Mouse (Mus musculus) liver, postnatal 0 days (tissue): ENCODE measurements at regions not wholly inside any gene's neighbourhood (a gene's known extent, or its start where the extent isn't known, plus 50 kb on each side); places are given as distances from the start of the nearest gene placed in this dataset.

Experiments used
- ATAC-seq: fragments of 200-750 bp; cut with Nextera tagmentation; 2 replicates; pipeline ENCODE4 v1.8.0; 2017; ENCODE audit warnings: mild to moderate bottlenecking, moderate library complexity
- DNase-seq: peaks from one replicate; pipeline ENCODE4 v3.0.0-alpha.2; 2016
- H3K27ac ChIP-seq: fragments of 300-500 bp; sonication (generic); 2 replicates; pipeline ENCODE4 v1.5.1; 2014; ENCODE audit warnings: antibody characterized with exemption, moderate library complexity, mild to moderate bottlenecking, low read depth
- H3K27me3 ChIP-seq: fragments of 300-500 bp; sonication (generic); 2 replicates; pipeline ENCODE4 v1.6.1; 2014; ENCODE audit warnings: low read length, control low read depth, mixed read lengths; ENCODE audit not compliant: insufficient read depth
- H3K36me3 ChIP-seq: fragments of 300-500 bp; sonication (generic); replicated peaks from 2 replicates; pipeline ENCODE4 v1.6.1; 2014; ENCODE audit warnings: mild to moderate bottlenecking, control low read depth, low read length, moderate library complexity, mixed read lengths; ENCODE audit not compliant: insufficient read depth
- H3K4me1 ChIP-seq: fragments of 300-500 bp; sonication (generic); 2 replicates; pipeline ENCODE4 v1.6.1; 2014; ENCODE audit warnings: antibody characterized with exemption, mild to moderate bottlenecking, control low read depth; ENCODE audit not compliant: insufficient read depth
- H3K4me2 ChIP-seq: fragments of 300-500 bp; sonication (generic); 2 replicates; pipeline ENCODE4 v1.6.1; 2014; ENCODE audit warnings: low read depth, mild to moderate bottlenecking, low read length, moderate library complexity, mixed read lengths
- H3K4me3 ChIP-seq: fragments of 300-500 bp; sonication (generic); 2 replicates; pipeline ENCODE4 v1.5.1; 2014; ENCODE audit warnings: low read depth, low read length
- H3K9ac ChIP-seq: fragments of 300-500 bp; sonication (generic); replicated peaks from 2 replicates; pipeline ENCODE4 v1.6.1; 2014; ENCODE audit warnings: mild to moderate bottlenecking, moderate library complexity
- H3K9me3 ChIP-seq: fragments of 300-500 bp; sonication (generic); 2 replicates; pipeline ENCODE4 v1.6.1; 2016; ENCODE audit warnings: mild to moderate bottlenecking, control low read depth, low read length, mixed read lengths
- CTCF ChIP-seq: sonication (generic); IDR thresholded peaks from 2 replicates; pipeline ENCODE4 v1.5.1; 2016; ENCODE audit warnings: antibody characterized with exemption, low read depth
- EP300 ChIP-seq: IDR thresholded peaks from 2 replicates; pipeline ENCODE4 v1.6.1; 2016; ENCODE audit warnings: antibody characterized with exemption, low read depth, mild to moderate bottlenecking
- WGBS: fragments of 180-500 bp; shearing (Covaris S2); extraction: QIAGEN DNeasy Blood & Tissue Kit; methylation state at CpG from one replicate; pipeline ENCODE4 v1.1.7; 2014; ENCODE audit not compliant: insufficient replicate concordance; 5-methylcytosine and 5-hydroxymethylcytosine counted together

- Histone ChIP-seq H3K4me3 (no peak overlapping the region), H3K36me3 (no peaks in the 10 kb centered on the region), H3K9ac (no peak overlapping the region), H3K27ac (no peak overlapping the region), H3K4me2 (no peak overlapping the region), H3K4me1 (no peaks in the 10 kb centered on the region), H3K9me3 (no peaks in the 10 kb centered on the region), H3K27me3 (no peaks in the 10 kb centered on the region)
- TF ChIP-seq EP300 (no peak), CTCF (no peak)
- WGBS: 70% methylated on average over 3 of the region's 3 CpGs
- ATAC-seq: no peak
- no peak for DNase-seq
Measured at GRCm38 (mm10) chr8:8103492-8103891, 557.5 kb downstream of the Efnb2 start.

- H3K36me3 ChIP-seq: no peaks in the 10 kb centered on the region
- ATAC-seq (no peak), DNase-seq (no peak)
- 72% methylated on average over 6 of the region's 6 CpGs for WGBS
- H3K9me3 ChIP-seq: no peaks in the 10 kb centered on the region
- no peak overlapping the region for H3K9ac ChIP-seq
- H3K4me3 ChIP-seq: no peak overlapping the region
- H3K4me2 ChIP-seq: no peak overlapping the region
- no peak overlapping the region for H3K27ac ChIP-seq
- TF ChIP-seq CTCF: no peak
- TF ChIP-seq EP300: no peak
- H3K27me3 ChIP-seq: no peaks in the 10 kb centered on the region
- H3K4me1 ChIP-seq: no peaks in the 10 kb centered on the region
Measured at GRCm38 (mm10) chr8:8102010-8102727, 558.9 kb downstream of the Efnb2 start.

GRCm38 (mm10) chr8:8092551-8092950, 568.5 kb downstream of the Efnb2 start:
- H3K4me1 ChIP-seq: no peaks in the 10 kb centered on the region
- no peak overlapping the region for H3K4me3 ChIP-seq
- TF ChIP-seq EP300 (no peak), CTCF (no peak)
- no peaks in the 10 kb centered on the region for H3K27me3 ChIP-seq
- no peak overlapping the region for H3K9ac ChIP-seq
- DNase-seq (no peak), ATAC-seq (no peak)
- no peak overlapping the region for H3K4me2 ChIP-seq
- no peak overlapping the region for H3K27ac ChIP-seq
- no peaks in the 10 kb centered on the region for H3K36me3 ChIP-seq
- no peaks in the 10 kb centered on the region for H3K9me3 ChIP-seq

GRCm38 (mm10) chr8:8084652-8085051, 576.4 kb downstream of the Efnb2 start:
- TF ChIP-seq CTCF: no peak
- Histone ChIP-seq H3K4me1 (no peaks in the 10 kb centered on the region), H3K36me3 (no peaks in the 10 kb centered on the region), H3K9me3 (no peaks in the 10 kb centered on the region), H3K27me3 (no peaks in the 10 kb centered on the region), H3K9ac (no peak overlapping the region), H3K27ac (no peak overlapping the region), H3K4me3 (no peak overlapping the region), H3K4me2 (no peak overlapping the region)
- no peak for DNase-seq
- 50% methylated on average over 2 of the region's 2 CpGs for WGBS
- no peak for ATAC-seq

GRCm38 (mm10) chr8:8064074-8064473, 597.0 kb downstream of the Efnb2 start:
- no peak overlapping the region for H3K4me3 ChIP-seq
- no peak overlapping the region for H3K9ac ChIP-seq
- no peaks in the 10 kb centered on the region for H3K27me3 ChIP-seq
- no peaks in the 10 kb centered on the region for H3K36me3 ChIP-seq
- DNase-seq (no peak), ATAC-seq (no peak)
- H3K4me1 ChIP-seq: no peaks in the 10 kb centered on the region
- WGBS: 79% methylated on average over 2 of the region's 2 CpGs
- no peak for TF ChIP-seq CTCF
- no peak for TF ChIP-seq EP300
- no peaks in the 10 kb centered on the region for H3K9me3 ChIP-seq
- H3K27ac ChIP-seq: no peak overlapping the region
- H3K4me2 ChIP-seq: no peak overlapping the region

GRCm38 (mm10) chr8:8054224-8054916, 606.7 kb downstream of the Efnb2 start:
- TF ChIP-seq CTCF: no peak
- no peak for TF ChIP-seq EP300
- no peak overlapping the region for H3K9ac ChIP-seq
- no peak overlapping the region for H3K4me2 ChIP-seq
- no peak overlapping the region for H3K4me3 ChIP-seq
- no peaks in the 10 kb centered on the region for H3K27me3 ChIP-seq
- H3K9me3 ChIP-seq: no peaks in the 10 kb centered on the region
- no peaks in the 10 kb centered on the region for H3K36me3 ChIP-seq
- DNase-seq: no peak
- H3K27ac ChIP-seq: no peak overlapping the region
- WGBS: 63% methylated on average over 4 of the region's 4 CpGs
- no peaks in the 10 kb centered on the region for H3K4me1 ChIP-seq
- ATAC-seq: no peak
